Mouse (Mus musculus): ENCODE measurements around the gene Gnb2. TPM values are rescaled to one million over a fixed set of nuclear protein-coding genes. Genes with fewer than 3 reads are reported as not detected.

Gnb2 gene
- total RNA-seq, 2 experiments from 2014 or later = 777 to 806 TPM

DNA sequence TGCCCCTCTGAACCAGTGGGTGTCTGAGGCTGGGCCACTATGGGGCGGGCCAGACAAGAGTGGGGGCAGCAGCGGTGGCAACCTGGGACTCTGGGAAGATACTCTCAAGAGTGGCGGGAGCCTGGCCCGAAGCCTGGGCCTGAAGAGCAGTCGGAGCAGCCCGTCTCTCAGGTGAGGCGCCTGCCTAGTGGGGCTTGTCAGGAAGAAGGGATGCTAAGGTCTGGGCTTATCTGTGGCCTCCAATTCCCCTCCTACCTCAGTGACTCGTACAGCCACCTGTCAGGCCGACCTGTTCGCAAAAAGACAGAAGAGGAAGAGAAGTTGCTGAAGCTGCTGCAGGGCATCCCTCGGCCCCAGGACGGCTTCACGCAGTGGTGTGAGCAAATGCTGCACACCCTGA is 8.6 kb downstream of the Gnb2 start:
- no peak for DNase-seq (ENCODE audit: low spot score in 2 of 2)
- intact Hi-C loops (cut with DNase I) = no loop called here

DNA sequence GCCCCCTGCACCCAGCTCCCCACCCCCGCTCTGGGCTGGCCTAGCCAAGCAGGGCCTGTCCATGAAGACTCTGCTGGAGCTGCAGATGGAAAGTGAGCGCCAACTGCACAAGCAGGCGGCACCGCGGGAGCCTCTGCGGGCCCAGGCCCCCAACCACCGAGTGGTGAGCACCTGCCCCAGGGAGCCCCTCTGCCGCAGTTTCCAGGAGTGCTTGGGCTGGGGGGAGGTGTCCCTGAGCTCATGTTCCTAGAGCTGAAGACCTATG is 9.1 kb downstream of the Gnb2 start:
- no peak for DNase-seq (ENCODE audit: low spot score in 2 of 2)
- intact Hi-C loops (cut with DNase I) = no loop called here

DNA sequence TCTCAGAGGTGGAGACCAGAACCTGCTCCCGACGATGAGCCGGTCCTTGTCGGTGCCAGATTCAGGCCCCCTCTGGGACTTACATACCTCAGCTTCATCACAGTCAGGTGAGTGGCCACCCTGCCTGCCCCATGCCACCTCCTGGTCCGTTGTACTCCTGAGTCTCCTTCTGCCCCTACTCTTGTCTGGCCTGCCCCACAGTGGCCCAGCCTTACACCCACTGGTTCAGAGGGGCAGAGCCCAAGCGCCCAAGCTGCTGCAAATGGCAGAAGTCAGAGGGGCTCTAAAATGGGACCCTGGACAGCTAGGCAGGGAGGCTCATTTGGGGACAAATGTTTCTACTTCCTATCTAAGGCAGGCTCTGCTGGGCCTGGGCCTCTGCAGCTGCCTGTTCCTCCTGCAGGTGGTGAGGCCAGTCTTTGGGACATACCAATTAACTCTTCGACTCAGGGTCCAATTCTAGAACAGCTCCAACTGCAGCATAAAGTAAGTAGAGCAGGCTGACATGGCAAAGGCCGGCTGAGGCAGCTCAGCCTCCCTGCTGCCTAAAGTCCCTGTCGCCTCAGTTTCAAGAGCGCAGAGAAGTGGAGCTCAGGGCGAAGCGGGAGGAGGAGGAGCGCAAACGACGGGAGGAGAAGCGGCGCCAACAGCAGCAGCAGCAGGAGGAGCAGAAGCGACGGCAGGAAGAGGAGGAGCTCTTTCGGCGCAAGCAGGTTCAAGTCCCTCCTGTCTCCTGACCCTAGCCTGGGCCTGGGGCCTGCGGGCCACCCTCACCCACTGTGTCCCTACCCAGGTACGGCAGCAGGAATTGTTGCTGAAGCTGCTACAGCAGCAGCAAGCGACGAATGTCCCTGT is 9.7 kb downstream of the Gnb2 start:
- intact Hi-C loops (cut with DNase I) = no loop called here
- no peak for DNase-seq (ENCODE audit: low spot score in 2 of 2)

DNA sequence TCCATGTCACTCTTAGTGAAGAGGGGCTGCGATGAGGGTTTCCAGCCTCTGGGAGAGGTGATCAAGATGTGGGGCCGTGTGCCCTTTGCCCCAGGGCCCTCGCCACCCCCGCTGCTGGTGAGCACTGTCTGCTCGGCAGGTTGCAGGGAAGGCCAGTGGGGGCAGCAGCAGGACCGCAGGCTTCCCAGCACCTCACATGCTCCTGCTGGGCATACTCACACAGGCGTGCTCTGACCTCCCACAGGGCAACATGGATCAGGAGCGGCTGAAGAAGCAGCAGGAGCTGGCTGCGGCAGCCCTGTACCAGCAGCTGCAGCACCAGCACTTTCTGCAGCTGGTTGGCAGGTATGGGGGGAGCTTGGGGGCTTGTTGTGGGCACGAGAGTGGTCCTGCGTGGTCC is 10.6 kb downstream of the Gnb2 start:
- no peak for DNase-seq (ENCODE audit: low spot score in 2 of 2)
- intact Hi-C loops (cut with DNase I) = no loop called here

DNA sequence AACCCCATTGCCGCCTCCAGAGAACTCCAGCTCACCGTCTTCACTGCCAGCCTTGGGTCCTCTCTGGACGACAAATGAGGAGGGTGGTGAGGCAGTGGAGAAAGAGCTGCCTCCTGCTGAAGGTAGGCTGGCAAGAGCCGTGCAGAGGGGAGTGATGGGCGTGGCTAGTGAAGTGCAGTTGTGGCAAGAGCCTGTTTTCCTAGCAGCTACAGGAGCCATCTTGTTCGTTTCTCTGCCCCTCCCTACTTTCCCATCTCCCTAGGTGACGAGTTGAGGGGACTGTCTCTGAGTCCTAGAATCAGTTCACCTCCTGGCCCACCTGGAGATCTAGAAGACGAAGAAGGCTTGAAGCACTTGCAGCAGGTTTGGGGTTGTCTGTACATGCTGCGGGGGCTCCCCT is 11.4 kb downstream of the Gnb2 start:
- intact Hi-C loops (cut with DNase I) = no loop called here
- DNase-seq (ENCODE audit: low spot score in 2 of 2) = no peak

DNA sequence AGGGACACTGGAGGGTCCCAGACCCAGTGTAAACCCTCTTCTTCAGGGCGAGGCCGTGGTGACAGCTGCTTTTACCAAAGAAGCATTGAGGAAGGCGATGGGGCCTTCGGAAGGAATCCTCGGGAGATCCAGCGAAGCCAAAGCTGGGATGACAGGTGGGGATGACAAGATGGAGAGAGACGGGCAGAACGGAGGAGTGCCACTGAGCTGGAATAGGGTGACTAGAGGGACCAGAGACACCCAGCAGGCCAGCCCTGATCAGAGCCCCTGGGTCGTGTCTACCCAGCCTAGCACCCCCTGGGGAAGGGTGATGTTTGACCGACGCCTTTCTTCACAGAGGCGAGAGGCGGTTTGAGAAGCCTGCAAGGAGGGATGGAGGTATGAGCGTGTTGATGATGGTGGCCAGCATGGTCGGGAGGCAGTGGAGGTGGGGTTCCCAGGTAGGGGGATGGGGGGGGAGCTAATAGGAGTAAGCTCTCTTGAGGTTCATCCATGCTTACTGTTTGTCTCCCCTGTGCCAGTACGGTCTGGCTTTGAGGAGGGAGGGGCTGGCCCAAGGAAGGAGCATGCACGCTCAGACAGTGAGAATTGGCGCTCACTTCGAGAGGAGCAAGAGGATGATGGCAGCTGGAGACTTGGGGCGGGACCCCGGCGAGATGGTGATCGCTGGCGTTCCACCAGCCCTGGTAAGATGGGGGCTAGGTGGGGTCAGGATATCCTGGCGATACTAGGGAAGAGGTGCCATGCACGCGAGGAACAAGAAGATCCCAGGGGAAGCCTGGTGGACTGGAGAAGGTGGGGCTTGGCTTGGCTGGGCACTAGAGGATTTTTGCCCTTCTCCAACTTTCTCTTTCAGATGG is 13.4 kb downstream of the Gnb2 start:
- no peak for DNase-seq (ENCODE audit: low spot score in 2 of 2)
- intact Hi-C loops (cut with DNase I) = no loop called here

DNA sequence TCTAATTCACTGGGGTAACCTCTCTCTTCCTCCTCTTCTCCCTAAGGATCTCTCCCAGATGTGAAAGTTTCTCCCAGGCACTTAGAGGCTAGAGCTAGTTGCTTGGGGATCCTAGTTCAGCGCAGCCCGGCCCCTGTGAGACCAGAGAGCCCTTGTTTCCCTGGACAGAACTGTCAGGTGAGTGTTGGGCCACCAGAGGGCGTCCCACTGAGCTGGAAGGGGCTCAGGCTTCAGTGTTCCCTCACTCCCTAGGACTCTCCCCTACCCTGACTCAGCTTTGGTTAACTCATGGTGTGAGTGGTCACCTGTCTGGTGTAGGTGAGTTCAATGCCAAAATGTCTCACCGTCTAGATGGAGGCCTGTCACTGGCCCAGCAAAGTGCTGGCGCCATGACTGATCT is 14.9 kb downstream of the Gnb2 start, which contains the start of gene Gigyf1:
Gigyf1 (plus strand) TSS at position 113 of the 400 bp plus-strand sequence.
- intact Hi-C loops (cut with DNase I) = no loop called here
- no peak for DNase-seq (ENCODE audit: low spot score in 2 of 2)

DNA sequence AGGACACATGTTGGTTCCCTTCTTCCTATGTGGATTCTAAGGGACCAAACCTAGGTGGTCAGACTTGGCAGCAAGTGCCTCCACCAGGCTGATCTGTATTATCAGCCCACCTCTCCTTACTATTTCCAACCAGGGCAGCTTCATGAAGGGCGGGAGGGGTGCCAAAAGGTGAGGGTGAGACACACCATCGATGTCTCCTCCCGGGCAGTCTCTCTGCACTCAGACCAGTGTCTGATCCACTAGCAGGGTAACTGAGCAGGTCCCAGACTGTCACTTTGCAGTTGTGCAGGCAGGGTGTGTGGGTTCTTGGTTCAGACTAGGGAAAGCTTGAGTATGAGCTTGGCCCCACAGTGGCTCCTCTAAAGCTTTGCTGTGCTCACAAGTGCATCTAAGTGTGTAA is 18.5 kb downstream of the Gnb2 start:
- no peak for DNase-seq (ENCODE audit: low spot score in 2 of 2)
- intact Hi-C loops (cut with DNase I) = no loop called here

DNA sequence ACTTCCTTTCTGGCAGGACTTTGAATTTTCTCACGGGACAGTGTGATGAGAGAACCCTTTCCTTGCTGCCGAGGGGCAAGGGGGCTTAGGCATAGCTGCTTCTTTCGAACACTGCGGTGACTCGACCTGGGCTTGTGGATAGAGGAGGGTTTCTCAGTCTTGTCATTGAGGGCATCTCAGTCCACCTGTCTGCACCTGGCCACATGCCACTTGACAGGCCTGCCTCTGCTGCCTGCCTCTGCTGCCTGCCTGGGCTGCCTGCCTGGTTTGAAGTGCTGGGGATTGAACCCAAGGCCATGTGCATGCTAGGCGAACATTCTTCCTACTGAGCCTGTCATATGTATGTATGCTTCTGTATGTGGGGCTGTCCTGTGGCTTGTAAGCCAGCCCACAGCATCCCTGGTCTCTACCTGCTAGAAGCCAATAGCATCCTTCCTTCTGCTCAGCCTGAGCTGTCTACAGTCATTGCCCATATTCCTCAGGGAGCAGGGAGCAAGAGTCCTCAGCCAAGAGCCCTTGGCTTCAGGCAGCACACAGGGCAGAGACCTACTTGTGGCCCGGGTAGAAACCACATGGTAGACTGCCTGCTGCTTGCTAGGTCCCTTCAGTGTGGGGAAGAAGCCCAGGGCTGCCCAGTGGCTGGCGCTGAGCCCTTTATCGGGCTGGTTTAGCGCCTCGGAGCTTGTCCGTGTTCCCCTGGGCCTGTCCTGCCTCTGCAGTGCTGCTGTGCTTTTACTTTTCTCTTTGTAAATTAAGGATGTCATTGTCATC is 19.2 kb downstream of the Gnb2 start:
- no peak for DNase-seq (ENCODE audit: low spot score in 2 of 2)
- intact Hi-C loops (cut with DNase I) = no loop called here

DNA sequence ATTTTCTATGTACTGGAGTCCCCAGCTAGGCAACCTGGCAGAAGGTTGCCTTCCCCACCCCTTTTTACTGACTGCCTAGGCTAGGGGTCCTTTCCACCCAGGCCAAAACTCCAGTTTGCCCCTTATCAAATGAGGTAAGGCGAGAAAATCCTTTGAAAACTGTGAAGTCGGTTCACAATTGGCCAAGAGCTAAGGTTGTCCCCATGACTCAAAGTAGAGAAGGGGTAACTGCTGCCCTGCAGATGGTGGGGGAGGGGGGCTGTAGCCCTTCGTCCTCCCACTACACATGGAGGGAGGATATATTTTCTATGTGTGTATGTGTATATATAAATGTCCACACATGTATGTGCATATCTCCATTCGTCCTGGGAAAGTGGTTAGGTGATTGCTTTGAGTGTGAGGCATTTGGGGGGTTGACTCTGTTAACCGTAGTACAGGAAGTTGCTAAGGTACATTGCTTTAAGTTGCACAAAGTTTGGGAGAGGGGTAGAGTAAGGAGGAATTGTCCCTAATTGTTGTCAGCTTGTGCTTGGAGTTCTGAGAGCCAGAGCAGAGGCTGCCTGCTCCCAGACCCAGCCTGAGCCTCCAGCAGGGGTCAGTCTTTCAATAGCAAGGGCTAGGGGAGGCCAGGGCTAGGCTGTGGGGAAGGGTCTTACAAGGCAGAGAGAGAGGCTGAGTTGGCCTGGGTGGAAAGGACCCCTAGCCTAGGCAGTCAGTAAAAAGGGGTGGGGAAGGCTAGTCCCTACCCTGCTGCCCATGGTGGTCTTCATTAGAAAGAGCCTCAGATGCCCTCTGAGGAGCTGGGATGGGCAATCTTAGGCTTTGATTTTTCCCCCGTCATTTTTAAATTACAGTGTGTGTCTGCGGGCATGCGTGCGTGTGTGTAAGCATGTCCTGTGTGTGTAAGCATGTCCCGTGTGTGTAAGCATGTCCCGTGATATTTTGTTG is 20.2 kb downstream of the Gnb2 start:
- no peak for DNase-seq (ENCODE audit: low spot score in 2 of 2)
- intact Hi-C loops (cut with DNase I) = no loop called here

DNA sequence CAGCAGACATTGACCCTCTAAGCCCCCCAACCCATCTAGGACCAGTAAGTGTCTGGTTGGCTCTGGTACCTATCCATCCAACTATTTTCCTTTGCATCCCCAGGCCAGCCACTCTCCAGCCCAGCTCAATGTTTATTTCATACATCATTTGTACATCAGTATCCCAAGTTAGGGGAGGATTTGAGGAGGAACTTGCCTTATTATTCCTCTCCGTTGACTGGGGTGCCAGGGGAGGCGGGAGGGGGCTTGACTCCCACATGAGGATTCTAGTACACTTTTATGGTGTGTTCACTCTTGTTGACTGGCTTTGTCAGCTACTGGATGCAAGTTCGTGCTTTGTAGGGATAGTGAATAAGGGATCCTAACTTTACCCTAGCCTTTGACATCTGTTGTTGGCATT is 21.6 kb downstream of the Gnb2 start:
- no peak for DNase-seq (ENCODE audit: low spot score in 2 of 2)

DNA sequence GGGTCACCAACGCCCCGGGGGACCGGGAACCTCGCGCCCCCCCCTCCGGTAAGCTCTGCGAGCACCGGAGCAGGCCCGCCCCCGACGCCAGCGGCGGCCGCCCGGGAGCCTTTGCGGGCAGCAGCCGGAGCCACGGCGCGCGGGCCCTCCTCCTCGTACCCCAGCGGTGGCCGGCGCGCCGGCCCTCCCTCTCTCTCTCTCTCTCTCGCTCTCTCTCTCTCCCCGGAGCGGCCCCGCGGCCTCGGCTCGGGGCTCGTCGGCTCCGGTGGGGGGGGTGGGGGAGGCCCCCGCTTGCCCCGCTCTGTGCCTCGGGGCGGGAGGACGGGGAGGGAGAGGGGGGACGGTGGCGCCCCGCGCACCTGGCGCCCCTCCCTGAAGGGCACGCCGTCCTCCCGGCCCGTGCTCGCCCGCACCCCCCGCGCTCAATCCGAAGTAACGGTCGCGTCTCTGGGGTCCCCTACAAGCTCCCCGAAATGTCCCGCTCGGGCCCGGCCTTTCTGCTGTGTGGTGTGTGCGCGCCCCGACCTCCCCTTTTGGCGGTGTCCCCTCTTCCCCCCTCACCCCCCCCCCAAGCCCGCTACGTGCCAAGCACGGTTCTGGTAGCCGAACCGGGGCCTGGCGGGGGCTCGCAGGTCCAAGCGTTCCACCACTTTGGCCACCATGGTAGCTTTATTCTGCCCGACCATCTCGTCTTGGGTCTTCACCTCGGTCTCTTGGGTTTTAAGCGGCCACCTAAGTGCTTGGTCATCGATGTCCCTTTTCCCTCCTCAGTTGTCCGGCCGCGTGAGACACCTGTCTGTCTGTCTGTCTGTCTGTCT is 22.5 kb downstream of the Gnb2 start:
- intact Hi-C loops (cut with DNase I) = no loop called here
- DNase-seq (ENCODE audit: low spot score in 2 of 2) = no peak

More for the DNA sequence above, 21.6 kb downstream of the Gnb2 start:
- intact Hi-C loops (cut with DNase I) = no loop called here

DNA sequence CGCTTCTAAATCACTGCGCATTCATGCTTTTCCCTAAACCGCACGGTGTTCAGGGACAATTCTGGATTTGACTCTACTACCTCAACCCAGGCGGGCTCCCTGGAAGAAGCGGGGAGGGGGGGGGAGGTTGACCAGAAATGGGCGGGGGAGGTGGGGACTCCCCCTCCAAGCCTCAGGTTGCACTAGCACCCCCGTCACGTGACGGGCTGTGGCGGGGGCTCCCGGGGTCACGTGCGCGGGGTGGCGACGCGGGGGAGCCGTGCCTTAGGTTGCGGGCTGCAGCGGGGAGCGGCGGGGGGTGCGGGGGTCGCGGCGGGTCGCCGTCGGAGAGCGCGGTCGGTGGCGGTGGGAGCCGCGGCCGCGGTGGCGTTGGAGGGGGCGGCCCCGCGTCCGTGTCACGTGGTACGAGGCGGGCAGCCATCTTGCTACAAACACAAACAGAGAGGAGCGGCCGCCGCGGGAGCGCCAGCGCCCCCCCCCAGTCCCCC is 23.3 kb downstream of the Gnb2 start:
- intact Hi-C loops (cut with DNase I) = no loop called here
- DNase-seq (ENCODE audit: low spot score in 2 of 2) = peak in 1 of 2 experiments; percentile 76

DNA sequence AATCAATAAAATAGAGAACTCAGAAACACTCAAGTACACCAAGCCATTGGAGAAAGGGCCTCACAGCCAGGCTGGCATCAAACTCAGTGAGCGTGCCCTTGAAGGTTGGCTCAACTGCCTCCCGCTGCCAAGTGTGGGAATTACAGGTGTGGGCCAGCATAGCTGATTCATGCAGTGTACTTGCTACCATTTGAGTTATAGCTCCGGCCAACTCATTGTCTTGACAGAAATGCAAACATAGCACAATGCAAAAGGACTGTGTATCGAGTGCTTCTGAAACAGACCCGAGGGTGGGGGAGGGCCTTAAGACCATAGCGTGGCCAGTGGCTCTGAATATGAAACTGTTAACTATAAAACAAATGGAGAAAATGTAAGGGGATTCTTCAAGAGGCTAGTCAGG is 29.3 kb downstream of the Gnb2 start:
- no peak for DNase-seq (ENCODE audit: low spot score in 2 of 2)
- intact Hi-C loops (cut with DNase I) = no loop called here

DNA sequence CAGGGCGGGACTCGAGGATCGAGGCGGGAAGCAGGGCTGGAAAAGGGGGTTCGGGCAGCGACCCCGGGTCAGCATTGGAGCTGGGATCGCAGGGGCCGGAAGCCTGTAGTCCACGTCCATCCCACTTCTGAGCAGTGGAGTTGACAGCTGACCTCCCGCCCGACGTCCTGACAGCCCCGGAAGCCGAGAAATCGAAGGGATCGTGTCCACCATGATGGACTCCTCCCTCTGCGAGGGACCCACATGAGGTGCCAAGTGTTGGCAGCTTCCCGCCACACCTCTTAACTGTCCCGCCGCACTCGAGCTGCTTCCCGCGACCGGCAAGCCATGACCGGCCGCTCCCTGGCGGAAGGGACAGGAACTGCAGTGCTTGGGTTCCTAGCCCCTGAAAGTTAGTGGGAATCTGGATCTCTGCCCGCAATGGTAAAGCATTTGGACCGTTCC is 30.6 kb downstream of the Gnb2 start:
- peak; percentile 80 to 82 for DNase-seq (ENCODE audit: low spot score in 2 of 2)
- intact Hi-C loops (cut with DNase I) = loop anchor here (2.0 kb wide), 1 partner anchor 164 kb away; no protein-coding TSS in a partner anchor

DNA sequence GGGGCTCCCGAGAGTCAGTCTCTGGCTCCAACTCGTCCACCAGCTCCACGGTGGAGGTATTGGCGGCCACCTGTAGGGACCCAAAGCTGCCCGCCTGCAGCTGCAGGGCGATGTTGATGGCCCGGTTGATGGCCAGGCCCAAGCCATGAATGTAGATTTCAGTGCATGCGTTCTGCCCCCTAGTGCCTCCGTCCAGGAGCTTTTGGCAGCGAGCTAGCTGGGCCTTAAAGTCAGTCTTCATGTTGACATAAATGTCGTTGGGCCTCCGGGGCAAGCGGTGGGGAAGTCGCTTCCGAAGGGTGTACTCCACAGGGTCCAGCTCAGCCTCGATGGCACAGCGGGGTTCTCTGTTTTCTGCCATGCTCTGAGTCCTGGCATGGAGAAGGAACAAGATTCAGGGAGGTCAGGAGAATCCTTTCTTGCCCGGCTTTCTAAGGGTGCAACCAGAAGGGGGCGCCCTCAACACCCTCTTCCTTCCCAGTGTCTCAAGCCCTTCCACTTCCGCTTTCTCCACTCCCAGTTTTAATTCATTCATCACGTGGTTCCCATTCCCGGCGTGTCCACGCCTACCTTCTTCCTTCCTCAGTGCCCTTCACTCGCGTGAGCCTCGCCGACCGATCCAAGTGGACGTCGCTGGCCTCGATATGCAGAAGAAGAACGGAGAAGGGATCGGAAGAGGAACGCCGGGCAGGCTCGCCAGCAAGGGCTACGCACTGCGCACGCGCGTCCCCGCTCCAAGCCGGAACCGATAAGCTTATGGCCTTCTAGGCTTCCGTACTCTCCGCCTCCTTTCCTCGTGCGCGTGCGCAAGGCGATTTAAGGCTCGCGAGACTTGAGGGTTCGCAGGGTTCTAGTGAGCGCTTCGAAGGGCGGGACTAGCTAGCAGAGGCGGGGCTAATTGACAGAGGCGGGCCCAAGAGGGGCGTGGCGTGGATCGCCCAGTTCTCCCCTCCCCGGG is 31.3 kb downstream of the Gnb2 start, which contains the start of gene Pop7:
Pop7 (minus strand) TSS at position 810 of the 958 bp plus-strand sequence.
- intact Hi-C loops (cut with DNase I) = loop anchor here (2.0 kb wide), 1 partner anchor 163 kb away; no protein-coding TSS in a partner anchor
- DNase-seq (ENCODE audit: low spot score in 2 of 2) = peak; percentile 100

DNA sequence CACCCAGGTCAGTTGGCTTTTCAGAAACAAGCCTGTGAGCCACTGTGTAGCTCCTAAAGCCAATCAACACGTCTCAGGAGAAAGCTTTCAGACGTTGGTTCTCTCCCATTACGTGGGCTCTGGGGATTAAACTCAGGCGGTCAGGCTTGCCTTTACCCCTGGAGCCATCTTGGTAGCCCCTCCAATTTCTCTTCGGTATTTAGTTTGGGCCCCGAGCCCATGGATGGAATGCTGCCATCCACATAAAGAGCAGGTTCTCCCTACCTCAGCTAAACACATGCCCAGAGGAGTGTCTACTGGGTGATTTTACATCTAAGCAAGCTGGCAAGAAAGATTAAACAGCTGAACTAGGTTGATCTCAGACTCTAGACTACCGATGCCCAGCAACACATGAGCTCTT is 33.1 kb downstream of the Gnb2 start:
- intact Hi-C loops (cut with DNase I) = no loop called here

More for the DNA sequence above, 33.1 kb downstream of the Gnb2 start:
- no peak for DNase-seq (ENCODE audit: low spot score in 2 of 2)

All from left cerebral cortex, postnatal 14 days (tissue).